Mouse (Mus musculus) lung, adult 2 months (tissue): ENCODE measurements around the gene Gbp5. TPM values are rescaled to one million over a fixed set of nuclear protein-coding genes. Genes with fewer than 3 reads are reported as not detected.
"Not testable (repeated sequence)": the region's sequence is repeated elsewhere in the genome, so short reads cannot be mapped to it uniquely, and the experiment has no call there.

Experiments
- DNase-seq: peaks from one replicate; pipeline ENCODE4 v3.0.0; 2022
- H3K4me1 ChIP-seq: fragments of 200-500 bp; 2 replicates; pipeline ENCODE4 v1.6.1; 2011; ENCODE audit warnings: low read length; ENCODE audit not compliant: control insufficient read depth, insufficient read depth
- H3K4me3 ChIP-seq: fragments of 200-500 bp; replicated peaks from 2 replicates; pipeline ENCODE3; 2011; ENCODE audit warnings: low read depth, mild to moderate bottlenecking, control low read depth, low read length; ENCODE audit errors: extremely low read depth
- CTCF ChIP-seq: fragments of 200-500 bp; IDR thresholded peaks from 2 replicates; pipeline ENCODE4 v1.5.1; 2011; ENCODE audit warnings: mild to moderate bottlenecking, low read length, control low read depth; ENCODE audit not compliant: insufficient read depth
- POLR2A ChIP-seq: fragments of 200-500 bp; IDR thresholded peaks from 2 replicates; pipeline ENCODE4 v1.6.1; 2011; ENCODE audit warnings: low read depth, mild to moderate bottlenecking, control low read depth, low read length, borderline replicate concordance; ENCODE audit errors: extremely low read depth
- WGBS: fragments of 180-500 bp; shearing (Covaris S2); methylation state at CpG from one replicate; pipeline ENCODE4 v1.1.7; 2018; 5-methylcytosine and 5-hydroxymethylcytosine counted together
- polyA plus RNA-seq: library from polyadenylated mRNA; depleted of rRNA; stranded (reverse); fragments of >200 nt; gene quantifications from 2 replicates; pipeline ENCODE4 v1.2.3, GENCODE M21; 2012; rRNA removed

Gene Gbp5
- polyA plus RNA-seq, 1 experiment, result 2.6 TPM

DNA sequence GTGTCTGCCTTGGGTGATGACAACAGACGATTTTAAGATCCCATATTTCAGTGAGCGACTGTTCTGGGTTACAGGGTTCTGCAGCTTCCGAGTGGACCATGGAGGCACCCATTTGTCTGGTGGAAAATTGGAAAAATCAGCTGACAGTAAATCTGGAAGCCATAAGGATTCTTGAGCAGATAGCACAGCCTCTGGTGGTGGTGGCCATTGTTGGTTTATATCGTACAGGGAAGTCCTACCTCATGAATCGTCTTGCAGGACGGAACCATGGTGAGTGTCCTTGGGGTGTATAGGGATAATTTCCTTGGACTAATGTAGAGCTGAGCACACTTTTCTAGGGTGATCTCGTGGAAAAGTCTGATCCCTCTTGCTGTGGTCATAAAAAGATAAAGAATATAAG lies 67.9 kb downstream of the Gbp5 start:
- Histone ChIP-seq H3K4me3 (no peak overlapping the region), H3K4me1 (peaks cover 13% of the 10 kb centered on the region)
- no peak for DNase-seq
- 80% methylated on average over 7 of the region's 7 CpGs for WGBS
- TF ChIP-seq POLR2A (no peak), CTCF (no peak)

DNA sequence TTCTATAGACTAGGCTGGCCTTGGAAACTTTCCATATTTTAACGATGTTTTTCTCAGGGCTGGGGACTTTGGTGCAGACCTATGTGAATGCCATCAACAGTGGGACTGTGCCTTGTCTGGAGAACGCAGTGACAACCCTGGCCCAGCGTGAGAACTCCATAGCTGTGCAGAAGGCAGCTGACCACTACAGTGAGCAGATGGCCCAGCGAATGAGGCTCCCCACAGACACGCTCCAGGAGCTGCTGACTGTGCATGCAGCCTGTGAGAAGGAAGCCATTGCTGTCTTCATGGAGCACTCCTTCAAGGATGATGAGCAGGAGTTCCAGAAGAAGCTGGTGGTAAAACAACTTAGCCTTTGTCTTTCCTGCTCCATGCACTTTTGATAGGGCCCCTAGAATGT lies 73.7 kb downstream of the Gbp5 start:
- not testable (repeated sequence) for DNase-seq, H3K4me3 ChIP-seq, H3K4me1 ChIP-seq
- WGBS, result 86% methylated on average over 5 of the region's 5 CpGs

- DNase-seq, result no peak
- Histone ChIP-seq H3K4me3 (no peak overlapping the region), H3K4me1 (no peaks in the 10 kb centered on the region)
- TF ChIP-seq CTCF (no peak), POLR2A (no peak)
- WGBS, result 91% methylated on average over 4 of the region's 4 CpGs
Observed at GRCm38 (mm10) chr3:142570738-142571137, 77.0 kb downstream of the Gbp5 start.

Other genes with a start within 250 kb of the Gbp5 start
- gene Pdlim5, start 98.3 kb upstream of the Gbp5 start, polyA plus RNA-seq, result 43.5 and 52.6 TPM in 2 replicates
- 4.5 and 5.8 TPM in 2 replicates for gene Gbp7, start 36.4 kb downstream of the Gbp5 start, polyA plus RNA-seq
- 24.7 and 33.3 TPM in 2 replicates for gene Gbp3, start 66.0 kb downstream of the Gbp5 start, polyA plus RNA-seq
- gene Gbp2b, start 100.9 kb downstream of the Gbp5 start, polyA plus RNA-seq, result 0.06 and 0.11 TPM in 2 replicates
- gene Gbp2, start 126.6 kb downstream of the Gbp5 start, polyA plus RNA-seq, result 19.6 and 24.6 TPM in 2 replicates
- 1.4 and 2.4 TPM in 2 replicates for gene Kyat3, start 207.1 kb downstream of the Gbp5 start, polyA plus RNA-seq